Mouse (Mus musculus) retina, adult 2 months (tissue): Measurements from ENCODE around the gene Sorbs2.

Experiments used
- DNase-seq: peaks from one replicate; pipeline ENCODE4 v3.0.0-alpha.2; 2012; ENCODE audit warnings: low read depth, low spot score

The Sorbs2 gene

GRCm38 (mm10) chr8:45507634-45508321 is at the start of gene Sorbs2:
Gene Sorbs2, plus strand, starts transcription at chr8:45507788.
- DNase-seq: peak; percentile 15

- no peak for DNase-seq
These were observed 49.7 kb upstream of the Sorbs2 start for GRCm38 (mm10) chr8:45457874-45458273.

GRCm38 (mm10) chr8:45469006-45469405 is 38.6 kb upstream of the Sorbs2 start:
- no peak for DNase-seq

- no peak for DNase-seq
These were observed 37.9 kb upstream of the Sorbs2 start for GRCm38 (mm10) chr8:45469507-45470178.

GRCm38 (mm10) chr8:45480886-45481285 is 26.7 kb upstream of the Sorbs2 start:
- DNase-seq: no peak

GRCm38 (mm10) chr8:45486281-45486680 is 21.3 kb upstream of the Sorbs2 start:
- no peak for DNase-seq

- no peak for DNase-seq
These were observed 3.6 kb upstream of the Sorbs2 start for GRCm38 (mm10) chr8:45503971-45504370.

- no peak for DNase-seq
These were observed 1.2 kb upstream of the Sorbs2 start for GRCm38 (mm10) chr8:45506376-45506775.

- DNase-seq: peak; percentile 43
These were observed 333 bp upstream of the Sorbs2 start for GRCm38 (mm10) chr8:45507277-45507633.

GRCm38 (mm10) chr8:45508521-45509104 is 1.0 kb downstream of the Sorbs2 start:
- no peak for DNase-seq

GRCm38 (mm10) chr8:45512369-45512768 is 4.8 kb downstream of the Sorbs2 start:
- DNase-seq: no peak

- no peak for DNase-seq
These were observed 14.0 kb downstream of the Sorbs2 start for GRCm38 (mm10) chr8:45521595-45521994.

GRCm38 (mm10) chr8:45527708-45528107 is 20.1 kb downstream of the Sorbs2 start:
- no peak for DNase-seq

GRCm38 (mm10) chr8:45528890-45529289 is 21.3 kb downstream of the Sorbs2 start:
- DNase-seq: no peak

- no peak for DNase-seq
These were observed 29.0 kb downstream of the Sorbs2 start for GRCm38 (mm10) chr8:45536578-45536977.

GRCm38 (mm10) chr8:45540513-45540912 is 32.9 kb downstream of the Sorbs2 start:
- no peak for DNase-seq

- DNase-seq: no peak
These were observed 44.6 kb downstream of the Sorbs2 start for GRCm38 (mm10) chr8:45552175-45552574.

- DNase-seq: no peak
These were observed 47.0 kb downstream of the Sorbs2 start for GRCm38 (mm10) chr8:45554627-45555026.

- DNase-seq: peak; percentile 13
These were observed 50.3 kb downstream of the Sorbs2 start for GRCm38 (mm10) chr8:45557936-45558335.

GRCm38 (mm10) chr8:45558426-45558825 is 50.8 kb downstream of the Sorbs2 start:
- DNase-seq: no peak

- DNase-seq: no peak
These were observed 51.7 kb downstream of the Sorbs2 start for GRCm38 (mm10) chr8:45559176-45559820.

- DNase-seq: no peak
These were observed 57.6 kb downstream of the Sorbs2 start for GRCm38 (mm10) chr8:45565189-45565588.
